Mouse (Mus musculus) adrenal gland (tissue): ENCODE data around the gene Rora.

Experiments used
- intact Hi-C: fragments of 180-260 bp; cut with DNase I; formaldehyde crosslinking; loops from one replicate; pipeline ENCODE4 v1.15.1; 2025

Rora gene

DNA sequence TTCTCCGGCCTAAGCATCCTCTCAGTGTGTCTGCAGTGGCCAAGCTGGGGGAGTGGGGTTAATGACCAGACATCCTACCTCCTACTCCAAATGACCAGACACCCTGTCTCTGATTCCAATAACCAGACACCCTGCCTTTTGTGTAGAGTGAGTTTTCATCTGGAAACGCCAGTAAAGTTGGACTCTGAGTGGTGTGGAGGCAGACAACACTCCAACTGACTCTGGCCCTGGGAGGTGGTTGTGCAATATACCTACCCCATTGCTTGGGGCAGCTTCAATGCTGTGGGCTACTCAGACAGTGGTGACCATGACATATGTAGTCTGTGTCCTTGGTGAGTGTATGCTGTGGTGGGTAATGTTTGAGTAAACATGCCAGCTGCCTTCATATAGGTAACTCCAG lies 645.9 kb downstream of the Rora start:
- intact Hi-C loops = loop anchor here (5.0 to 10.0 kb wide), 2 partner anchors 315 to 482 kb away; no protein-coding TSS in a partner anchor

DNA sequence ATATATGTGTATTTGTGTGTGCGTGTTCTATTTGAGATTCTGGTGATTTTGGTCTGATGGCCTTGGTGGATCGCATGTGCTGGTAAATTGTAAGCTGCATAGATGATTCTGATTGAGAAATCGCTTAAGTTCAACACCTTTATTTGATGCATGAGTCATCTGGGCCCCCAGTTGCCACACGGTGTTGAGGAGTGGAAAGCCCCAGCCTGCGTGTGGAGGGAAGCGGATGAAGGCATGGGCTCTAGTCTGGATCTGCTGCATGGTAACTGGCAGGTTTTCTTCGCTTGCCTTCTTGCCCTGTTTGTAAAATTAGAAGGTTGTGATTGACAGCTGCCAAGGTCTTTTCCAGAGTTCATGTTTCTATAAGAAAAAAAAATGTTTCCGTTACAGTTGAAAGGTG lies 646.7 kb downstream of the Rora start:
- intact Hi-C loops = no loop called here

DNA sequence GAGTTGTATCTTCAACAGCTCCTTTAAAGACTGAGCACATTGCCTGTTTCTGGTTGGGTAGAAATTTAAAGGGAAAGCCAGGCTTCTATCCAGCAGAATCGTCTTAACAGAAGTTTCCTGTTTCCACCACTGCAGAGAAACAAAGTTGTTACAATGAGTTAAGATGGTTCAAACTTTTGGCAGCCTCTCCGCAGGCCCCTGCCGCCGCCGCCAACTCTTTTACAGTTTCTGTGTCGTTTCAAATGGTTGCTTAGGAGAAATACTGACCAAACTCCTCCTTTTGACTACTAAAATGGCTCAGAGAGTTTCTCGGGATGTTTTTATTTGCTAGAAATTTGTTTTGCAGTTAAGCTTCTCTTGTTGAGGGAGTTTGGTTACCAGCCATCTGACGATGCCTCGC lies 647.9 kb downstream of the Rora start:
- intact Hi-C loops = no loop called here

DNA sequence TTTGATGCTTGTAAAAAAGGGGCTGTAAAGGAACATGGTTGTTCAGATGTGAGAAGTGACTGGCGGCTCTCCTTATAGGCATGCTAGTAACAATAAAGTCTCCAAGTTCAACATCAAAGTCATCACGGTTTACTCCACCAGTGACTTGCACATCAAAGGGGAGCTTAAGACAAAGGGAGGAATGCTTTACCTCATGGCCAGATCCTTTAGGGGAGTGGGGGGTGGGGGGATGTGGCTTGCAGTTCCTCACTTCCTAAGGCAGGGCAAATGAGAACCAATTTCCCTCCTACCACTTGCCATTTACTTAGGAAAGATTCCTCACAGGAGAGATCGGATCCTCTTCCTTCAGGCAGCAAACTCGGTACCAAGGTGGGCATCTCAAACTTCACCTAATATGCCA lies 648.4 kb downstream of the Rora start:
- intact Hi-C loops = no loop called here

DNA sequence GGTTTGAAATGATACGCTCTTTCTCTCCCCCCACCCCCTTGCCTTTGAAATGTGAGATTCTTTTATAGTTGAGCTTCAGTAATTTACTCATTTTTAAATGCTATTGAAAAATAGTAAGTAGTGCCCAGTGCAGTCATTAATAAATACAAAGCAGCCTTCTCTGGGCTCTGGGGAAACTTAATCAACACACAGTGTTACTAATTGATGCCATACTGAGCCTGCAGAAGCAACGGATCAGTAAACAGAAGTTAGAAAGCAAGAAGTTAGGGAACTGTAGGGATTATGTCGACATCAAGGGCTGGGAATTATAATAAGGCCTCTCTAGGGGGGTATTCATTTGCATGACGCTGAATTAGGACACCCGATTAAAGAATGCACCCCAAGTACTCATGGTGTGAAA lies 649.3 kb downstream of the Rora start:
- intact Hi-C loops = no loop called here

DNA sequence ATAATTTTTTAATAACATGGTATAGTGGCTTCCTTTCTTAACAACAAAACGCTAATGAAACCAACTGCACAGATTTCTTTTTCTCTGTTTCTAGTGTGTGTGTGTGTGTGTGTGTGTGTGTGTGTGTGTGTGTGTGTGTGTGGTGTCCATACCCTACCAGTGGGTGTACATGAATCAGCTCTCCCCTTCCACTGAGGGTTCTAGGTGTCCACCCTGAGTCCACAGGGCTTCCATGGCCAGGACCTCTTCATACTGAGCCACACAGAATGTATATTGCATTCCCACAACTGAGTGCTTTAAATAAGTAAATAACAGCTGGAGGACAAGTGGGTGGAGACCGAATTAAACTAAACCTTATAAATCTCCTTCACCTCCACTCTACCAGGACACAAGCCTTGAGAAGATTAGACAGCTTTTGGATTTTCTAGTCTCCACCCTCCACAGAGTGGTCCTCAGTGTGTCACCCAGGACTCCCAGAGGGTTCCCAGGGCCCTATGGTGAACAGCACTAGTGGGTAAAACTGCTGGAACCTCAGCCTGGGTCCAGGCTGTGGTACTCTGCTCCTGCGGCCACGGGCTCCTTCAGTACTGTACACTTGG lies 649.9 kb downstream of the Rora start:
- intact Hi-C loops = no loop called here

DNA sequence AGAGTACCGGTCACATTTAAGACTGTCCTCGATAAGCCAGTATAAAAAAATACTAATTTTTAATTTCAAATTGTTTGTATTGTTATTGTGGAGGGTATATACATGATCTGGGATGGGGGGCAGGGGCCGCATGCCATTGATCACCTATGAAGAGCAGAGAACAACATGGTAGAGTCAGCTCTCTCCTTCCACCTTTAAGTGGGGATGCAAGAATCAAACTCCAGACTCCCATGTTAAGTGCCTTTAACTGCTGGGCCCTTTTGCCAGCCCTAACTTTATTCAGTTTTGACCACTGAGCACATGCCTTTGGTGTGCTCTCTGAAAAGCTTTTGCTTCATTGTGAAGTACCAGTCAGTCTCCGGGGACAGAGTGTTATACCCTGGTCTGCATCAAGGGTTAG lies 650.4 kb downstream of the Rora start:
- intact Hi-C loops = no loop called here

DNA sequence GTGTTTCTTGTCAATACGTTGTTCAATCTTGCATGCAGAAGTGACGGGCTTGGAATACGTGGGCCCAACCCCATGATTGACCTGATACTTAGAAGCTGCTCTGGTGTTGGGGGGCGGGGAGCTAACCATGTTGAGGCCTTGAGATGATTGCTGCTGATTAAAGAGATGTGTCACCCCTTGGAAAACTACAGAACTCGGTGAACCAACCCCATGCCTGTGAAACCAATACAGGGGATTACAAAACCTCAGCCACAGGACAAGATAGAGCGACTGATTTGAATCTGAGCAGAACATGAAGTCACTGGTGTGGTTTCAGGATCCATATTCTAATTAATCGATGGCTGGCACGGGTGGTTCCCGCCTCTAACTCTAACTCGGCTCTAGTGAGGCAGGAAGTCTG lies 650.9 kb downstream of the Rora start:
- intact Hi-C loops = no loop called here

DNA sequence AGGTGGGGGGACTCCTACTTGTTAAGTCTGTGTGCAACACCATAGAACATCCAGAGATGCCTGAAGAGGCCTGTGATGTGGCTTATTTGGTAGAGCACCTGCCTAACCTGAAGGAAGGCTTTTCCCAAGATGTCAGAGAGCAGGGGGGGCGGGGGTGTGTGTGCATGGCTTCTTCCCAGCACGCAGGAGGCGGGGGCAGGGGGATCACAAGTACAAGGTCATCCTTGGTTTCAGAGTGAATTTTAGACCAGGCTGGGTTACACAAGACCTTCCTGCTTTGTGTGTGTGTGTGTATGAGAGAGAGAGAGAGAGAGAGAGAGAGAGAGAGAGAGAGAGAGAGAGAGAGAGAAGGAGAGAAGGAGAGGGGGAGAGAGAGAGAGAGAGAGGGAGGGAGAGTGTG lies 651.4 kb downstream of the Rora start:
- intact Hi-C loops = no loop called here

DNA sequence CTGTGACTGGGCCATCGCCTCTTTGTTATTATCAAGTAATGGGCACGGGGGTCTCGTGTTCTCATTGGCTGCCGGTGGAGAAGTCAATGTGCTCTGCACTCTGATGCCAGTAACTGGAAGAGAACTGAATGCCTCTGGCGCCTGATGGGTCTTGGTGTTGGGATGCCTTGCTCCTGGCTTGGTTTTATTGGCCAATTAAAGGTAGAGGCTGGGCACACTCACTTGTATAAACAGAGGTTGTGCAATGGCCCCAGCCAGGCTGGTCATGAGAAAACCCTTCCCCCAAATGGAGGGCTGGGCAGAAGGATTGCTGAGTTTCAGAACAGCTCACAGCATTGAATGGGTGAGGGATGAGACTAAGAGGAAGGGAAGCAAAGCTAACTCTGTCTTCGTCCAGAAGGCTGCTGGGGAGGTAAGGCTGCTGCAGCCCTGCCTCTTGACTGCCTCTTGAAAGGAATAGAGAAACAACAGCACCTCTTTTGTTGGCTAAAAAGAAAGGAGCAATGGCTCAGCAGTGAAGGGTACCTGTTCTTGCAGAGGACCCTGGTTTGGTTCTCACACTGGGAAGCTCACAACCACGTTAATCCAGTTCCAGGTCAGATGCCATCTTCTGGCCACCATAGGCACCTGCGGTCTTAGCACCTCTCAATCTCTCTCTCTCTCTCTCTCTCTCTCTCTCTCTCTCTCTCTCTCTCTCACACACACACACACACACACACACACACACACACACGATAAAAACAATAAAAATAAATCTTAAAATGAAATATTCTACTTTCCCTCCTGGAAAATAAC lies 653.3 kb downstream of the Rora start:
- intact Hi-C loops = no loop called here

DNA sequence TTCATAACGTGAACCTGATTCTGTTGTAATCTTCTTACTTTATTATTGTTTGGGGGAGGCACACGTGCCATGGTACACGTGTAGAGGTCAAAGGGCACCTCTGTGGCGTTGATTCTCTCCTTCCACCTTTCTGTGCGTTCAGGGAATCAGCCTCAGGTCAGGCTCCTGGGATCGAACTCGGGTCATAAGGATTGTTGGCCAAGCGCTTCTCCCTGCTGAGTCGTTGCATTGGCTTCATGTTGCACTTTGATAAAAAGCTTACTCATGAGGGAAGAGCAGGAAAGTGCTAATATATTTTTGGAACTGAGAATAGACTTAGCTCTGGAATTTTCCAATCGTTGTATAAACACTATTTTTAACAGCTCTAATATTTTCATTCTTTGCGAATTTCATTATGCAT lies 654.4 kb downstream of the Rora start:
- intact Hi-C loops = no loop called here

DNA sequence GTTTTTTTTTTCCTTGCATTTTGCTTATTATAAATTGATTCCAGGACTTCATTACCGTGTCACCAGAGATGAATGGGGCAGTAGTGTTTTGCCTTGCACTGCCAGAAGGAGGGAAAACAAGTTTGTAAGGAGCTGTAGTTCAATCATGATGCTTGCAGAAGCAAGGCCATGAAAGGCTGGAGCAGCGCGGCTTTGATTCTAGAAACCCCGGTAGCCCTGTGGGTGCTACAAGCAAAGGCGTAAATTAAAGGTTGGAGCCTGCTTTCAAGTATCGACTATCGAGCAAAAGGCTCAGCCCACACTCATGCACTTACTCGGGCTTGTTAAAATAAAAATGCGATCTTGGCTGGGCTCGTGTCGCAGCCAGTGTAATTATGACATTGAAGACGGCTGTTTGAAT lies 656.9 kb downstream of the Rora start:
- intact Hi-C loops = no loop called here

DNA sequence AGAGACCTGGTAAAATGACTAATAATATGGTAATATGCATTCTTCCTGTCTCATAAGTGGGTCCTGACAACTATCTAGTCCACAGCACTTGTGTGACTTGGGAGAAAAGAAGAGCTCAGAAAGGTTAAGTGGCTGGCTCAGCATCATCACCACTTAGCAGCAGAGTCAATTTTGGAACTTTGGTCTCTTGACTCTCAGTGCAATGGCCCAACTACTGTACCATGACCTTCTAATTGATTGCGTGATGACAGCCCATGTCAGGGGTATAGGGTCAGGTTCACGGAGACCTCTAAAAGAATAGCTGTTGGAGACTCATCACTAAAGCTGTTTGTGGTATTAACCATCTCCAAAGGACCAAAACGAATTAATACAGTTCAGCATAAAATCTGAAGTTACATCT lies 659.7 kb downstream of the Rora start:
- intact Hi-C loops = no loop called here

DNA sequence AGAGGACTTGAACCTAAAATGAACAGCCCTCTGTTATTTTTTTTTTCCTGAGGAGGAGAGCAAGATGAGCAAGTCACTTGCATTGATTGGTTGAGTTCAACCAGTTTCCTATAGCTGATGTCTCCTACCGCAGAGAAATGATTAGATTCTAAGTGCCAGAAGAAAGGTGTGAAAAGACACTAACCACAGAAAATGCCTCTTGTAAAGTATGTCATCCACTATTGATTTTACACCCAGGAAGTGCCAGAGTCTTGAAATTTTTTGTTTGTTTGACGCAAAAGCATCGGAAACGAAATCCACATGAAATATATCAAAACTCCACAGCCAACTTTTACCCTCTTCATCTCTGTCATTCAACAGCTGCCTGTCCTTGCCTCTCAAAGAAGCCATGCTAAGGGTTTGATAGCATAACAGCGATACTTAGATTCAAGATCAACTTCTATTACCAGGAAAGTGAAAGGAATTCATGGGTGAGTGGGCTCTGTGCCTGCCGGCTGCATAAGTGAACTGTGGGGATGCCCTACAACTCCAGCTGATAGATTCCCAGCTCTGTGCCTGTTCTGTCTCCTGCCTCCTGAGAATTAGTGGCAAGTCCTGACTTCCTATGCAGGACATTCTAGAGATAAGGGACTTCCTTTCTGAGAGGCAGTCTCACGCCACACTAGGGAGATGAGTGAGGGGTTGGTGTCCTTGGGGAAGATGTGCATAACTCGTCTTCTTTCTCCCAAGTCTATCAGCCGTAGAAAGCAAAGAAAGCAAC lies 661.0 kb downstream of the Rora start:
- intact Hi-C loops = no loop called here

DNA sequence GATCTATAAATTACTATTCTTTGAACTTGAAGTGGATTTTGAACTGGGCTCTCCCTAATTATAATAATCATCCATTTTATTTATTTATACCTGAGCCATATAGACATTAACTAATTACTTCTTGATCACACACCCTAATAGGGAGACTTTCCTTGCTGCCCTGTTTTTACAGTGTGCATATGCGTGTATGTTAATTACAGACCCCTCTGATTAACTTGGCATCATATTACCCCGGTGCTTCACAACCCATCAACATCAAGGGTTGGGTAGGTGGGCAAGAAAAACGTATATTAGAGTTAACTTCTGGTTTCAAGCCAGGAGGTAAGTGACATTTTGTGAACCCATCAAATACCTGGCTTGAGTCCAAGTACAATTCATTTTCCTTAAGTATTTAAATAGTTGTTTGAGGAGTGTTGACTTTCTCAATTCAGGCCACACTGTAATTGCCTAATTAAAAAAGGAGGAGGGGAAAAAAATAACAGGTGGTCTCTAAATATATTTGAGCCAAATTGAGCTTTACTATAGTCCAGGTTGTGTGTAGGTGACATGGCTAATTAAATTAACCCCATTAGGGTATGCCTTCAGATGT lies 664.0 kb downstream of the Rora start:
- intact Hi-C loops = no loop called here

DNA sequence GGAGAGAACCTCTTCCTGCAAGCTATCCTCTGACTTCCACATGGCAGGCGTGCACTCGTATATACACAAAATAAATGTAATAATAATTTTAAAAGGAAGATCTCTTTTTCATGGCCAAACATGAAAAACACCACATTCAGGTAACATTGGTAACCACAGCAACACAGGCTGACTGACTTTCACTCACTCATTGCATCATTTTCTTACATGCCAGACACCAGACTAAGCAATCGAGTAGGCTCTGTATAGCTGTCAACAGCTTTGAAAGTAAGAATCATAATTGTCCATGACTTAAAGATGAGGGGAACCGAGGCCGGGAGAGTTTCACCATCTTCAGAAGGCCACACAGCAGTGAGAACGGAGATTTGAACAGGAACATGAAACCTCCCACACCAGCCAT lies 665.8 kb downstream of the Rora start:
- intact Hi-C loops = no loop called here

DNA sequence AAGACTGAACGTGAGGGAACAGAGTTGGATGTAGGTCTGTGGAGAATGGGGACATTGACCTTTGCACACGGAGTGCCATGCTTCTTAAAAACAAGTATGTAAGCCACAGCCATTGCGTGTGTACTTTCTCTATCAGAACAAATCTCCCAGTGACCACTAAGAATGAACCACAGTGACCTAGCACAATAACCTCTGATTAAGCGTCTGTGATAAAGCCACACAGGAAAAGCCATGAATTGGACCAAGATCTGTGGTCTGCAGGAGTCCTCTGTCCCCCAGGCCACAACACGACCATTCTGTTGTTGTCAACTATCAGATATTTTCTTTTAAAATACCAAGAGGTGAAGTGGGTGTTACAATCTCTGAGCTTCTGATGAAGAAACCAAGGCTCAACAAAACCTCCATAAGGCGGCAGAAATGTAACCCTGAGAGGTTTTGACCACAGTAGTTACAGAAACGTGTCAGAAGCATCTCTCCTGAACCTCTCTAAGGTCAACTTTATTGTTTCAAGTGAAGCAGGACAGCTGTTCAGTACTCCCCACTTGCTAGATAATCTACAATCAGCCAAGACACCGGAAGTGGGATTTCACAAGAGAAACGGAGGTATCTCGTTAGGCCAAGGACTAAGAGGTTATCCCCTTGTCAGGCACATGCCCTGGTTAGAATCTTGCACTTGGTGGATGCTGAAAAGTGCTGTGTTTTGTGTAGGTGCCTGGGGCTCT lies 666.5 kb downstream of the Rora start:
- intact Hi-C loops = no loop called here

DNA sequence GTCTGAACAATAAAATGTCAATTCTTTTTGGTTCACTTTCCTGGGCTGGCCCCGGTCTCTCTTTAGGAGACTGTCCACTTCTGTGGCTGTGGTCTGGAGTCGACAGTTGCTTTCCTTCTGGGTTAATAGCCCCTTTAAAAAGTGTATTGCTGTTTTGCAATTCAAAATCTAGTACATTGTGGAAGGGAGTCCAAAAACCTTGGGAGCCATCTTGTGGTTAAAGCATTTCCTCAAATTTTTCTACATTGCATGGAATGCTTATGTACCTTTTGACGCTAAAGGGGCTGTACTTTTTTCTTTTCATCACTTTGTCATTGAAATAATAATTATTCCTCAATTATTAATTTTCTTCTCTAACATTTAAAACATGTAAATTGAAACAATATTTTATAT lies 667.0 kb downstream of the Rora start:
- intact Hi-C loops = no loop called here

DNA sequence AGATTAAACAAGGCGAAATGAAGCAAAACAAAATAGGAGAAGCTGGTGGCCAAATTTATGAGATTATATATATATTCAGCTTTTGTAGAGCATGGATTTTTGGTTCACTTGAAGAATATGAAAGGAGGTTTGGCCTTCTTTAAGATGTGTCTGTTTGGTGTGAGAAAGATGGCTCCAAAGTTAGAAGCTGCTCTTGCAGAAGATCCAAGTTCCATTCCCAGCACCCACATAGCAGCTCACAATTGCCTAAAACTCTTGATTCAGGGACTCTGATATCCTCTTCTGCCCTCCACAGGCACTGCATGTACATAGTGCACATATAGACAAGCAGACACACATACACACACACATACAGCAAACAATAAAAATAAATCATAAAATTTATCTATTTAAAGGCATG lies 668.4 kb downstream of the Rora start:
- intact Hi-C loops = no loop called here

DNA sequence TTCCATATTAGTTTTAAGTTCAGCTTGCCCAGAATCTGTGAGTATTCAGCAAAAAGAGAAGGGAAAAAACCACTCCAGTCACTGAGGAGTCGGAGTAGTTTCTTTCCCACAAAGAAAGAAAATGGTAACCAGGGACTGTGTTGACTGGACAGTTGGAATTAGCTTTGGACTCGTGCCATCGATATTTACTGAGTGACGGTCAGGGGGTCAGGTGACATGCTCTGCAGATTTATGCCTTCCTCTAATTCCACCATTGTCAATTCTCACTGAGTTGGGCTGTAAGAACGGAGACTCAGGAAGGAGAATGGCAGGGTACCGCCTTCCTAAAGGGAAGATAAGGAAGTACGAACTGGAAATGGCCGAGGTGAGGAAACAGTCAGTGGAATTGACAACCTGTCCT lies 670.2 kb downstream of the Rora start:
- intact Hi-C loops = no loop called here

DNA sequence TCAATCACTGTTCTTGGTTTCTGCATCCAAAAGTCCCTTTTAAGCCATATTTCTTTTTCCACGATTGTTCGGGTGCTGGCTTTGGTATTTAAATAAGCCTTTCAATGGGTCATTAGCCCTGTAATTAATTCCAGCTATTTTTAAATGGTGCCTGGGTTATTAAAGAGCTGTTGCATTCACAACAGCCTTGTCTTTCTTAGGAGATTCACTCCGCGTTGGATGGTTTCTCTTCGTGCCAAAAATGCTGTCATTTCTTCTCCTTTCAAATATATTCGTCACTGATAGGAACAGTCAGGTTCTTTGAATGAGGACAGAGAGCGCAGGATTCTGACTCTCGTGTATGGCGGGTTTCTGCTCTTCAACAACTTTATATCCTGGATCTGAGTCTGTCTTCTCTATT lies 673.5 kb downstream of the Rora start:
- intact Hi-C loops = no loop called here

DNA sequence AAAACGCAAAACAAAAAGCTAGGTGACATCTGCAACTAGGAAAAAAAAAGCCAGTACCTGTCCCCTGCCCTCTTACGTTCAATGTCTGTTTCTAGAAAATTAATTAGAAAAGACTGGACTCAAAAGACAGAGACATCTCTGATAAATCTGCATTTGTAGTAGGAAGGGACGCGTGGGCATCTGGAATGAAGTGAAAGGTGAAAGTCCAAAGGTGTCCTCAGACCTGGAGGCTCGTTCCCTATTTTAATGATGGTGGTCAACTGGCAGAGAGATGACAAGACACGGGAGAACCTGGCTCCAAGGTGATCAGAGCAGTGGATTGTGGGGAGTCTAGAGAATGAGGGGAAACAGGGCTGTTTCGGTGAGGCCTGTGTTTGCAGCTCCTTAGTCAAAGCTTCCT lies 674.0 kb downstream of the Rora start:
- intact Hi-C loops = no loop called here
